8 mouse cellular contexts compared by ENCODE assay signal in genomic region chr6:100287334-100288015, GRCm38 (mm10). TPM values are rescaled to one million over a fixed set of nuclear protein-coding genes. Genes with fewer than 3 reads are reported as not detected.
A peak's percentile ranks its signal among the peaks of the same experiment; 100 is the strongest.
DNase-seq lines count a peak whose midpoint lies in the region; ATAC-seq lines count a peak whose summit lies in the region.

Rybp (minus strand) TSS chr6:100287485.

- H3K9ac ChIP-seq in intestine, embryonic 14.5 days (ENCODE audit: low read length), result peak within 1 kb of the TSS; percentile 91

- H3K27ac ChIP-seq in intestine, embryonic 14.5 days (ENCODE audit: low read depth), result peak within 1 kb of the TSS; percentile 94

- 0 out of 2 replicates have a peak, but pooled peaks cover 3% of the 10 kb centered on the region for H3K36me3 ChIP-seq in intestine, embryonic 14.5 days (ENCODE audit: control insufficient read depth, insufficient read depth, low read length)

- H3K9me3 ChIP-seq in intestine, embryonic 14.5 days (ENCODE audit: control insufficient read depth, low read length), result no peaks in the 10 kb centered on the region

- H3K4me3 ChIP-seq in intestine, embryonic 14.5 days (ENCODE audit: low read depth, low read length), result peak within 1 kb of the TSS; percentile 59

- peaks cover 25% of the 10 kb centered on the region for H3K4me1 ChIP-seq in intestine, embryonic 14.5 days (replicated peaks; ENCODE audit: control insufficient read depth, insufficient read depth, low read length)

- peak; percentile 95 for DNase-seq in adrenal gland, adult 2 months
- peak; percentile 97 for DNase-seq in embryo, embryonic 11 days
- DNase-seq in gastrocnemius, postnatal 25 days, result peak; percentile 91
- DNase-seq in intestine, embryonic 14.5 days (ENCODE audit: low spot score), result peak; percentile 93
- peak; percentile 91 to 97 for DNase-seq in left cerebral cortex, postnatal 10 days (ENCODE audit: extremely low spot score in 1 of 2, low spot score in 2 of 2)
- peak; percentile 96 to 97 for DNase-seq in right cerebral cortex, postnatal 10 days (ENCODE audit: low spot score in 2 of 2)
- DNase-seq in urinary bladder, postnatal 14 days (ENCODE audit: low spot score), result peak; percentile 95

- intact Hi-C loops in left cerebral cortex, postnatal 10 days (cut with DNase I), result loop anchor here (5.0 to 10.0 kb wide), 4 partner anchors 133 to 393 kb away; no protein-coding TSS in a partner anchor

- H3K27me3 ChIP-seq in intestine, embryonic 14.5 days (replicated peaks; ENCODE audit: control insufficient read depth, insufficient read depth, low read length), result no peaks in the 10 kb centered on the region

- peak within 1 kb of the TSS; percentile 90 for H3K4me2 ChIP-seq in intestine, embryonic 14.5 days (ENCODE audit: low read length)

- ATAC-seq in intestine, embryonic 14.5 days (replicated peaks; ENCODE audit: low FRiP score, low TSS enrichment, low read depth), result peak; percentile 95
- ATAC-seq in megakaryocyte progenitor cell, adult 5-6 weeks (replicated peaks; ENCODE audit: poor library complexity), result peak; percentile 82

- under 1% methylated on average over 45 of the region's 112 CpGs for WGBS in intestine, embryonic 14.5 days

RNA-seq across cellular contexts. Expression of gene Rybp, which starts in this region (rescaled TPM):
- total RNA-seq in adrenal gland, adult 2 months (2021), result 10 to 100 TPM; 27.1 to 37.7 TPM
- polyA plus RNA-seq in adrenal gland, adult 2 months (2012; rRNA removed), result 4.4 and 4.6 TPM in 2 replicates
- 1 to 10 TPM; 3.9 to 5.1 TPM for total RNA-seq in gastrocnemius, postnatal 25 days (2021)
- 13.8 and 14.7 TPM in 2 replicates for polyA plus RNA-seq in intestine, embryonic 14.5 days (2014; fragmentation: Nextera tagmentation; extraction: Ambion mirVana)
- total RNA-seq in left cerebral cortex, postnatal 10 days (2021), result 10 to 100 TPM; 52.3 to 57.9 TPM
- 29.9 and 34.5 TPM in 2 replicates for total RNA-seq in megakaryocyte progenitor cell, adult 5-6 weeks (2015)
- total RNA-seq in megakaryocyte progenitor cell, adult 5-6 weeks (2017), result 15.4 and 37.0 TPM in 2 replicates

Comparison
In these comparisons a context has a peak if more than half of its experiments do, and no peak if none do; other contexts are left out.
1. Peak in every context shown above with its lines: DNase-seq, ATAC-seq, H3K4me3 ChIP-seq and H3K27ac ChIP-seq.